Mouse (Mus musculus) gastrocnemius, postnatal 10 days (tissue): Measurements from ENCODE around the gene Plin3. TPM values are rescaled to one million over a fixed set of nuclear protein-coding genes. Genes with fewer than 3 reads are reported as not detected.

Experiments
- DNase-seq: peaks from one replicate; pipeline ENCODE4 v3.0.0; 2021; ENCODE audit warnings: mixed read lengths
- total RNA-seq, 2 experiments: library from RNA; stranded (reverse); gene quantifications; 2 replicates each; pipeline ENCODE4 v1.2.3; 2021

The Plin3 gene
- total RNA-seq, 2 experiments from 2014 or later = 37.2 to 41.7 TPM

DNA sequence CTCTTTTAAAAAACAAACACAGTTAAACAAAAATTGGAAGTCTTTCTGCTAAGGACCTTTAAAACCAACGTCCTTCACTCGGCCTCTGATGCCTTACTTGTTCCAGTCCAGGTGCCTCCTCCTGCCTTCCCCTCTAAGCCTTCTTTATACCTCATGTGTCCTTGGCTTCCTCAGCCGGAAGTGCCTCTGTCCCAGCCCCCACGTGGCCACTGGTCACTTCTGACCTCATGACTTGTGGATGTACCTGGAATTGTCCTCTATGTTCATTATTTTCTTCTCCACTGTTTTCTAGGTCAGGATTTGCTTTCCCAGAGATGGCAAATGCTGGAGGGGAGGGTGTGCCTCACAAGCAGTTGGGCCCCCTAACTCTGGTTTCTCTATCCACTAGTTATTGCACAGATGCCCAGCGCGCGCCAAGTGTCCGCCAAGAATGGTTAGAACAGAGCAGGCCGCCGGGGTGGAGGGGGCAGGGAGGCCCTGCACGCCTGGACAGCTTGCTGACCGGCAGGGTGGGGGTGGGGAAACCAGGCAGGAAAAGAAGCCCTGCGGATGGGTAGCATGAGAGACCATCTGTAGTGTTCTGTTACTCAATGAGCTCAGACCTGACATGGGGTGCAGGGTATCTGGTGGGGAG lies 9.8 kb upstream of the Plin3 start:
- peak; percentile 31 for DNase-seq

DNA sequence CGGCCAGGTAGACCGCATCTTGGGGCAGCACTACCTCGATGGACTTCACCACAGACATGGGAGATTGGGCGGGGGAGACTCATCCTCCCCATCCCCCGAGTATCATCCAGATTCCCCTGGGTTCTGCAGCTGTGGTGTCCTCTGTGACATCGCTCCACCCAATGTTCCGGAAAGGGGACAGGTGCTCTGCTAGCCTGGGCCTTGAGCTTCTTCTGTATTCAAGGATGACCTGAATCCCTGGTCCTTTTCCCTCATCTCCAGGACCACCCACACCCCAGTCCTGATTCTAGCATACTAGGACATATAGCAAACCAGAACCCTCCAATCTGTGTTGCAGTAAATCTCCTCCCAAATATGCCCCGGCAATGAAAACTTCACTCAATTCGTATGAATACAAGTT lies 7.5 kb upstream of the Plin3 start, which contains the start of gene Arrdc5:
Gene Arrdc5 (minus strand): TSS at position 101 of the 400 bp plus-strand sequence.
- no peak for DNase-seq

DNA sequence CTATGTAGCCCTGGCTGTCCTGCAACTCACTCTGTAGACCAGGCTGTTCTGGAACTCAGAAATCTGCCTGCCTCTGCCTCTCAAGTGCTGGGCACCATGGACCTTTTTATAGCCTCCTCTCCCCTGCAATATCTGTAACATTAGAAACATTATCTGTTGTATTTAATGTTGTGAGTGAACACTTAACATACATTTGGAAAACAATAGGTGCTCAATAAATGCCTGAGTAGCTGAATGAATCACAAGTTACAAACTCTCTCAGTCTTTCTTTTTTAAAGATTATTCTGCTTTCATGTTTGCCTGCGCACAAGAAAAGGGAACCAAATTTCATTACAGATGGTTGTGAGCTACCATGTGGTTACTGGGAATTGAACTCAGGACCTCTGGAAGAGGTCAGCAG lies 5.6 kb upstream of the Plin3 start:
- no peak for DNase-seq

DNA sequence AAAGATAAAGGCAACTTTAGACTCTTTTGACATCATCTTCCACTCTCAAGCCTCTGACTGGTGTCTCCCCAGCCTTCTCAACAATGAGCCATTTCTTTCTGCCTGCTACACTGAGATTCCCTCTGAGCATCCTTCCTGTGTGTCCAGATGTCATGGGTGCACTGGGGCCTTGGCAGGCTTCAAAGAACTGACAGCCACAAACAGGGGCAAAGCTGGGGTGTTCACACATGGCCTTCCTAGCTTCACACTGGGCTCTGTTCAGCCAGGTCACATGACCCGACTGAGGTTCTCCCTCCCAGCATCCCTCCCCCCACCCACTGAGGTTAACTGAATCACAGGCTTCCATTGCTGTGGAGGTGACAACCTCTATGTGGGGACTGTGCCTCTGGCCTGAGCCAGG lies 3.5 kb upstream of the Plin3 start:
- no peak for DNase-seq

- no peak for DNase-seq
Observed at GRCm38 (mm10) chr17:56294241-56294640, 1.6 kb upstream of the Plin3 start.

GRCm38 (mm10) chr17:56293291-56293690 lies 618 bp upstream of the Plin3 start:
- no peak for DNase-seq

DNA sequence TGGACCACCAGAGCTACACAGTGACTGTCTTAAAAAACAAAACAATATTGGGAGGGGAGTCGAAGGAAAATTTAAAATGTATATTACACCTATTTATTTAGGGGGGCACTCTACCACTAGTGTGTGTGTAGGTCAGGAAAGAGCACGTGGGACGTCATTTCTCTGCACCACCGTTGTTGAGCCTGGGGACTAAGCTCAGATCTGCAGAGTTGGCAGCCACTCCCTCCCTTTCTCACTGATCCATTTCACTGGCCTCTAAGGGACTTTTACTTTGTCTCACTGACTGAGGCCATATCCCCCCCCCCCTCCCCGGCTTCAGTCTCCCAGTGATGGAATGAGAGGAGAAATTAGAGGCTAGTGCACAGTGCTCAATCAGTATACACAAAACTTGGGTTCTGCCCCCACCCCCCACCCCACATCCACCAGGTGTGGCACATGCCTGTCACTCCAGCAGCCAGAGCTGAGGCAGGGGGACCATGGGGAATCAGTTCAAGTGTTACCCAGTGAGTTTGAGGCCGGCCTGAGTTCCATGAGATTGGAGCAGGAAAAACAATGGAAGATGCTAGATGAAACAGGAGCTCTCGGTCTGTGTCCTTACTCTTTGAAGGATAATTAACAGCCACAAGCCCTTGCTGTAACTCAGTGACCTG lies 722 bp downstream of the Plin3 start:
- DNase-seq = no peak

DNA sequence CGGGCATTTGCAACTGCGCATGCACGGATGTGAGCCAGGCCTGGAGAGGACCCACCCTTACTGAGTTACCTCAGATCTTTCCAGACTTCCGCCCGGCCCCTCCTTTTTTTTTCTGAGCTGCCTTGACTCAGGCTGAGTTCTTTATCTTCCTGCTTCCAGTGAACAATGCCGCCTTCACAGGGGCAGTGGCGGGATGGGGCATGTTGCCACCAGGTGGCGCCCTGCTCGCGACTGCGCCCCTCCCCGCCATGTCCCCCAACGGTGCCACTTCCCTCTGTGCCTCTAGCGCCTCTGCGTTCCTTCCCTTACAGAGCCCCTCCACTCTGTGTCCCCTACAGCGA lies 1.5 kb downstream of the Plin3 start:
- DNase-seq = peak; percentile 89

- DNase-seq = peak; percentile 98
Observed at GRCm38 (mm10) chr17:56290388-56291170, 2.1 kb downstream of the Plin3 start.

GRCm38 (mm10) chr17:56289371-56290331 lies 3.0 kb downstream of the Plin3 start:
- DNase-seq = peak; percentile 50

- no peak for DNase-seq
Observed at GRCm38 (mm10) chr17:56288866-56289265, 3.8 kb downstream of the Plin3 start.

- DNase-seq = no peak
Observed at GRCm38 (mm10) chr17:56287830-56288229, 4.8 kb downstream of the Plin3 start.

GRCm38 (mm10) chr17:56285995-56286394 lies 6.7 kb downstream of the Plin3 start:
- no peak for DNase-seq

GRCm38 (mm10) chr17:56283316-56283715 lies 9.4 kb downstream of the Plin3 start:
- no peak for DNase-seq

GRCm38 (mm10) chr17:56282802-56283201 lies 9.9 kb downstream of the Plin3 start:
- no peak for DNase-seq

GRCm38 (mm10) chr17:56281193-56281592 lies 11.5 kb downstream of the Plin3 start:
- no peak for DNase-seq

- peak; percentile 43 for DNase-seq
Observed at GRCm38 (mm10) chr17:56279481-56280155, 13.1 kb downstream of the Plin3 start.

DNA sequence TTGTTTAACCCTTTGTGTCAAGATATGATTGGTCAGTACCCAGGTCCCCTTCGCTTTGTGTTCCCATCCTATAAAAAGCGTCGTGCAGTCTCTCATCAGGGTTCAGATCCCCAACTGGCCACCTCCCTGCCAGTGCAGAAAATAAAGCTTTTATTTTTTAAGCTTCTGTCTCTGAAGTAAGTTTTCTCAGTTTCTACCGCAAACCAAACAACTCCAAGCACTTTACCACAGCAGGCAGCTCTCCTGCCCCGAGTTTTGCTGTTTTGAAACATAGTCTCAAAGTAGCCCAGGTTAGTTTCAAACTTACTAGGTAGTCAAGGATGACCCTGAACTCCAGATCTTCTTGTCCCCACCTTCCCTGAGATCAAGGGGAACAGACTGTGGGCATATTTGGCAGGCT lies 14.3 kb downstream of the Plin3 start:
- no peak for DNase-seq

DNA sequence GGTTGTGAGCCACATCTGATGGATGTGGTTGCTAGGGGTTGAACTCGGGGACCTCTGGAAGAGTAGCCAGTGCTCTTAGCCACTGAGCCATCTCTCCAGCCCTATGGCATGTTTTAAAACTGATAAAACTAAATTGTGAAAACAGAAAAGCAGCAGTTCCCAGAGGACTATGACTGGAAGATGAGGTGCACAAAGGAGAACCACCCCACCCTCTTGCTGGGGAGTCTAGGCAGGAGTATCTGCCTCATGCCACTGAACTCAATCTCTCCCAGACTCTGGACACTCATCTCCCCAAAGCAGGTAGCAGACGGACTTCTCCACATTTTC lies 15.1 kb downstream of the Plin3 start:
- no peak for DNase-seq

DNA sequence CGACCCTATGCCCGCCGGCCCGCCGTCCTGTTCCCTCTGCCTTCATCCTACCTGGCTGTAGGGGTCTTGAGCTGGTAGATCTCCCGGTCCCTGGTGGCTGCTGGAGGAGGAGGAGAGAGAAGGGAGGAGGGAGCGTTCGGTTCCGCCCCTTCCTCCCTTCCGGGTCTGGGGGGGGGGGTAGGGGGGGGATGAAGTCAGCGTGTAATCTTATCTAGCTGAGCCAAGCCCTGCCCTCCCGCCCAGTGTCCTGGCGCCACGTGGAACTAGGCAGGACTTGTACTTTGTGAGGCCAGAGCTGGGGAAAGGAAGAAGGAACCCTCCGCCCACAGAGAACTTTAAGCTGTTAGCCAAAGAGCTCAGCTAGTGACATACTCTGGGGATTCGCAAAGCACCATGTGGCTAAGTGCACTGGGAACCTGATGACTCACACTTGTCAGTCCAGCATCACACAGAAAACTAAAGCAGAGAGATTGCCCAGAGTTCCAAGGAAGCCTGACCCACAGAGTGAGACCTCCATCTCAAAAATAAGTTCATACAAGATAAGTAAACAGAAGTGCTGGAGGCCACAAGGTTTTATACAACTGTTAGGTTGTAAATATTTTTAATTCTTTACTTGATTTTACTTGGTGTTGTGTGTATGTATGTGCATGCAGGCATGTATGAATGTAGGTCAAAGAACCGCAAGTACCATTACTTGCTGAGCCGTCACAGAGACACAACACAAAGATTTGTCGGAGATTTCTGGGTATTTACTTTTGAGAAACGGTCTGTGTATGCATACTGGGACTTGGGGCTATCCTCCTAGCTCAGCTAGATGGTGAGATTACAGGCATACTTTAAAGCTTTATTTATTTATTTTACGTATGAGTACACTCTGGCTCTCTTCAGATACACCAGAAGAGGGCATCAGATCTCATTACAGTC lies 15.8 kb downstream of the Plin3 start, which contains the start of gene Ticam1:
Gene Ticam1 (minus strand): TSS at position 144 of the 924 bp plus-strand sequence.
- DNase-seq = peak; percentile 82
